Mouse (Mus musculus) lung, postnatal 0 days (tissue): Measurements from ENCODE around the gene Gm5662.
"Not testable (repeated sequence)": the region's sequence is repeated elsewhere in the genome, so short reads cannot be mapped to it uniquely, and the experiment has no call there.

Experiments used
- CTCF ChIP-seq: IDR thresholded peaks from 2 replicates; pipeline ENCODE4 v1.5.1; 2016; ENCODE audit warnings: antibody characterized with exemption, mild to moderate bottlenecking
- EP300 ChIP-seq: IDR thresholded peaks from 2 replicates; pipeline ENCODE4 v1.6.1; 2016; ENCODE audit warnings: antibody characterized with exemption, mild to moderate bottlenecking, control low read depth

- not testable (repeated sequence) for TF ChIP-seq CTCF, EP300
Measured at GRCm38 (mm10) chr12:88297171-88297570, 22.9 kb upstream of the Gm5662 start.
